Comparison of ENCODE assay signal across 27 mouse cellular contexts in genomic region chr19:44460441-44460840, GRCm38 (mm10). TPM values are rescaled to one million over a fixed set of nuclear protein-coding genes. Genes with fewer than 3 reads are reported as not detected.
DNase-seq lines count a peak whose midpoint lies in the region; ATAC-seq lines count a peak whose summit lies in the region.
"Had no signal": no experiment of that assay in that cellular context is flagged by ENCODE, and none has a peak within 500 bp of the region (broad histone marks: within the 10 kb centered on the region; RNA-seq: fewer than 3 reads in every experiment).

No protein-coding gene starts in this region.

- no peak for ATAC-seq in forebrain, embryonic 13.5 days
- ATAC-seq: CD4-positive, CD25-positive, alpha-beta regulatory T cell, adult 4 months; forebrain, embryonic 15.5 days; forebrain, postnatal 0 days had no signal

- H3K4me2 ChIP-seq in forebrain, embryonic 13.5 days, result no peak overlapping the region
- H3K4me2 ChIP-seq: embryonic facial prominence, embryonic 13.5 days; embryonic facial prominence, embryonic 15.5 days; forebrain, embryonic 12.5 days; forebrain, embryonic 15.5 days had no signal

- peak overlapping the region; percentile 93 for H3K27ac ChIP-seq in brown adipose tissue, adult 24 weeks (replicated peaks; ENCODE audit: low read depth, low read length)
- no peak overlapping the region for H3K27ac ChIP-seq in forebrain, embryonic 13.5 days
- H3K27ac ChIP-seq: embryonic facial prominence, embryonic 13.5 days; embryonic facial prominence, embryonic 15.5 days; forebrain, embryonic 10.5 days; forebrain, embryonic 12.5 days; forebrain, embryonic 15.5 days had no signal

- no peaks in the 10 kb centered on the region for H3K36me3 ChIP-seq in forebrain, embryonic 13.5 days (ENCODE audit: poor library complexity, severe bottlenecking)
- H3K36me3 ChIP-seq: embryonic facial prominence, embryonic 13.5 days; embryonic facial prominence, embryonic 15.5 days; forebrain, embryonic 10.5 days; forebrain, embryonic 12.5 days; forebrain, embryonic 15.5 days; G1E had no signal

- H3K9ac ChIP-seq in forebrain, embryonic 13.5 days, result no peak overlapping the region
- H3K9ac ChIP-seq: embryonic facial prominence, embryonic 13.5 days; embryonic facial prominence, embryonic 15.5 days; forebrain, embryonic 12.5 days; forebrain, embryonic 15.5 days; forebrain, postnatal 0 days had no signal

- H3K4me3 ChIP-seq in brown adipose tissue, adult 24 weeks (ENCODE audit: insufficient read depth, low read depth, low read length), result no peak overlapping the region
- H3K4me3 ChIP-seq in forebrain, embryonic 13.5 days, result no peak overlapping the region
- H3K4me3 ChIP-seq: embryonic facial prominence, embryonic 13.5 days; embryonic facial prominence, embryonic 15.5 days; erythroblast, embryonic 14.5 days; forebrain, embryonic 10.5 days; forebrain, embryonic 12.5 days; forebrain, embryonic 15.5 days had no signal

- H3K9me3 ChIP-seq in forebrain, embryonic 13.5 days (replicated peaks), result no peaks in the 10 kb centered on the region
- H3K9me3 ChIP-seq: embryonic facial prominence, embryonic 13.5 days; embryonic facial prominence, embryonic 15.5 days; forebrain, embryonic 10.5 days; forebrain, embryonic 12.5 days; forebrain, embryonic 15.5 days; G1E had no signal

- no peaks in the 10 kb centered on the region for H3K27me3 ChIP-seq in forebrain, embryonic 13.5 days
- H3K27me3 ChIP-seq: embryonic facial prominence, embryonic 13.5 days; embryonic facial prominence, embryonic 15.5 days; forebrain, embryonic 15.5 days had no signal

- DNase-seq in adrenal gland, postnatal 36 days, result peak; percentile 18 to 26
- DNase-seq in adrenal gland, postnatal 10 days, result no peak
- DNase-seq in 3T3-L1 (ENCODE audit: low read depth, low spot score) (peak; percentile 76), NIH3T3 (ENCODE audit: low read depth) (peak; percentile 66)
- no peak for DNase-seq in frontal cortex, postnatal 36 days (ENCODE audit: low spot score in 2 of 2)
- DNase-seq: adrenal gland, postnatal 25 days; B cell, adult 2 months; cerebellum, adult 11 months; cerebellum, adult 18-20 months; cerebellum, adult 8-10 months; cerebellum, adult 9-11 months; cerebellum, postnatal 14 days; cerebellum, postnatal 36 days; embryo, embryonic 11 days; forebrain, postnatal 0 days had no signal

- WGBS in forebrain, embryonic 13.5 days, result 79% methylated on average over 5 of the region's 5 CpGs

- H3K4me1 ChIP-seq in brown adipose tissue, adult 24 weeks (ENCODE audit: control insufficient read depth, insufficient read depth, insufficient read length, low read length), result peaks cover 20% of the 10 kb centered on the region
- peaks cover 2% of the 10 kb centered on the region; the same call in 1 of the 2 replicates for H3K4me1 ChIP-seq in forebrain, embryonic 13.5 days
- H3K4me1 ChIP-seq: embryonic facial prominence, embryonic 15.5 days; forebrain, embryonic 15.5 days had no signal

RNA-seq across cellular contexts. Expression of gene Wnt8b, which starts 32.8 kb away (rescaled TPM):
- under 1 TPM; 0.13 to 0.20 TPM for total RNA-seq in adrenal gland, postnatal 36 days (2021)
- under 1 TPM in 1 of 2 experiments, not detected in 1; 0.09 TPM for total RNA-seq in adrenal gland, postnatal 10 days (2021)
- polyA plus RNA-seq in brown adipose tissue, adult 24 weeks (2012; ENCODE audit: insufficient read depth, insufficient read length, missing spikeins), result not detected in 2 replicates
- polyA plus RNA-seq in forebrain, embryonic 13.5 days (2015; fragmentation: Nextera tagmentation; extraction: Ambion mirVana), result 8.1 and 16.7 TPM in 2 replicates
- total RNA-seq: CH12.LX; common myeloid progenitor, adult 5-6 weeks had no signal
- polyA plus RNA-seq: CD4-positive, CD25-positive, alpha-beta regulatory T cell, adult 4 months; embryonic facial prominence, embryonic 15.5 days; erythroblast, embryonic 14.5 days; G1E had no signal

RNA-seq across cellular contexts. Expression of gene Scd1, which starts 52.8 kb away (rescaled TPM):
- 1,000 to 10,000 TPM; 2,304 to 4,221 TPM for total RNA-seq in adrenal gland, postnatal 36 days (2021)
- 100 to 1,000 TPM; 181 to 382 TPM for total RNA-seq in adrenal gland, postnatal 10 days (2021)
- 10,672 and 38,636 TPM in 2 replicates for polyA plus RNA-seq in brown adipose tissue, adult 24 weeks (2012; ENCODE audit: insufficient read depth, insufficient read length, missing spikeins)
- polyA plus RNA-seq in forebrain, embryonic 13.5 days (2015; fragmentation: Nextera tagmentation; extraction: Ambion mirVana), result 3.0 and 4.5 TPM in 2 replicates

Comparison
In these comparisons a context has a peak if more than half of its experiments do, and no peak if none do; other contexts are left out.
1. DNase-seq: peak in adrenal gland, postnatal 36 days (2 of 2), 3T3-L1 (single experiment) and NIH3T3 (single experiment); none in adrenal gland, postnatal 10 days (single experiment) and frontal cortex, postnatal 36 days (0 of 2).
2. RNA of gene Scd1, which starts 52.8 kb away (total RNA-seq): 2,304 to 4,221 TPM in adrenal gland, postnatal 36 days; 181 to 382 TPM in adrenal gland, postnatal 10 days; every median in the first group is over 4 times any median in the second.